Mouse (Mus musculus) forebrain, embryonic 10.5 days (tissue): ENCODE measurements around the gene Ddx3y. TPM values are rescaled to one million over a fixed set of nuclear protein-coding genes. Genes with fewer than 3 reads are reported as not detected.
A peak's percentile ranks its signal among the peaks of the same experiment; 100 is the strongest.

Source experiments
- DNase-seq: peaks from one replicate; pipeline ENCODE4 v3.0.0-alpha.2; 2017; ENCODE audit warnings: low spot score; ENCODE audit errors: extremely low spot score
- H3K27ac ChIP-seq: fragments of 300-500 bp; sonication (generic); 2 replicates; pipeline ENCODE4 v1.5.1; 2016; ENCODE audit warnings: mild to moderate bottlenecking
- H3K27me3 ChIP-seq: fragments of 300-500 bp; sonication (generic); 2 replicates; pipeline ENCODE4 v1.6.1; 2016; ENCODE audit warnings: mild to moderate bottlenecking; ENCODE audit not compliant: poor library complexity, severe bottlenecking
- H3K36me3 ChIP-seq: fragments of 300-500 bp; sonication (generic); replicated peaks from 2 replicates; pipeline ENCODE4 v1.6.1; 2016; ENCODE audit warnings: mild to moderate bottlenecking, moderate library complexity
- H3K4me1 ChIP-seq: fragments of 300-500 bp; sonication (generic); 2 replicates; pipeline ENCODE4 v1.6.1; 2016
- H3K4me3 ChIP-seq: fragments of 300-500 bp; sonication (generic); 2 replicates; pipeline ENCODE4 v1.5.1; 2016; ENCODE audit warnings: mild to moderate bottlenecking, moderate library complexity
- H3K9me3 ChIP-seq: fragments of 300-500 bp; sonication (generic); 2 replicates; pipeline ENCODE4 v1.6.1; 2016; ENCODE audit warnings: mild to moderate bottlenecking, moderate library complexity
- WGBS: fragments of 180-500 bp; shearing (Covaris S2); methylation state at CpG from one replicate; pipeline ENCODE4 v1.1.7; 2016; 5-methylcytosine and 5-hydroxymethylcytosine counted together
- polyA plus RNA-seq: library from polyadenylated mRNA; unstranded; fragments of >200 nt; fragmentation: Nextera tagmentation; extraction: Ambion mirVana; gene quantifications from 2 replicates; pipeline ENCODE4 v1.2.1, GENCODE M21; 2016

Ddx3y gene
- 19.6 and 22.0 TPM in 2 replicates for polyA plus RNA-seq

DNA sequence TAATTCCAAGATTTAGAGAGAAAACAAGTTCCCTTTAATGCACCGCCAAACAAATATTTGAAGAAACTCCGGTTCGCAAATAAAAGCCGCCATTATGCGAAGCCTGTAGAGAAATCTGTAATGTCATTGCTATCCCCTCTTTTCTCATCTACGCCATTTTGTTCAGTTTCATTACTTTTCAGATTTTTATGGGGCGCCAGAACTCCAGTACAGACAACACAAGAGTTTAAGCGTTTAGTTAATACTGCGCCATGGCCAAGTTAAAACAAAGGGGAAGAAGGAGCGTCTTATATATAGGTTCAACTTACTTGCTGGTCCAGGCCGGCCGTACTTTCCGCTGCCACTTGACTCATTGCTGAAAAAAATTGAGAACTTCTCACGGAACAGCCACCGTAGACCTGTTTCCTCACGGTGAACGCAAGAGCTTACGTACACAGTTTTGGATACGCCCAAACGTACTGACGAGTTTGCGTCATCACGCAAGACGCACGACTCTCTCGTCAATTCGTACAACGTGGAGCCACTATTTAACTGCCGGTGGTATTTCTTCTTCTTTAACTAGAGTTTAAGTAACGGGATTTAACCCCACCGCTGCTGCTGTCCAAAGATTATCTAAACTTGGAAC, at the start of gene Ddx3y:
TSS of gene Ddx3y (minus strand) at position 459 of the 625 bp plus-strand sequence.
- DNase-seq, result peak; percentile 40
- no peaks in the 10 kb centered on the region for H3K4me1 ChIP-seq
- H3K36me3 ChIP-seq, result peaks cover 5% of the 10 kb centered on the region; the same call in 1 of the 2 replicates
- WGBS, result under 1% methylated on average over 31 of the region's 31 CpGs
- peak within 1 kb of the TSS; percentile 52 for H3K4me3 ChIP-seq
- H3K27me3 ChIP-seq, result no peaks in the 10 kb centered on the region
- H3K9me3 ChIP-seq, result no peaks in the 10 kb centered on the region
- peak within 1 kb of the TSS; percentile 76 for H3K27ac ChIP-seq

DNA sequence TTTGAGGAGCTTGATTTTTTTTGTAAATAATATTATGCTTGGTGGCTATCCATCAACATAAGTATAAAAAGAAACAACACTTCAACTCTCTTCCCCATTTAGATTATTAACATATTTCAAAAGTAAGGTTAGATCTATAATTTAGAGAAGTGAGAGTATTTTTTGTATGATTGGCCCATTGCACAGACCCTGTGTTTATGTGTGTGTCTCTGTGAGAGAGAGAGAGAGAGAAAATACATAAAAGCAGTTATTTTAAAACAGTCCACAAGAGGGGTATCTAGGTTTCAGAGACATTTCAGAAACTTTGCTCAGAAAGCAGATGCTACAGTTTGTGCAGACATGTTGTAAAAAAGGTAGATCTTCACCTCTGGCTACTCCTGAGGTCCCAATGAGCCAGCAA, 7.3 kb upstream of the Ddx3y start:
- Histone ChIP-seq H3K36me3 (no peaks in the 10 kb centered on the region), H3K9me3 (no peaks in the 10 kb centered on the region), H3K4me1 (no peaks in the 10 kb centered on the region), H3K27me3 (no peaks in the 10 kb centered on the region), H3K4me3 (no peak overlapping the region), H3K27ac (no peak overlapping the region)
- DNase-seq, result no peak

DNA sequence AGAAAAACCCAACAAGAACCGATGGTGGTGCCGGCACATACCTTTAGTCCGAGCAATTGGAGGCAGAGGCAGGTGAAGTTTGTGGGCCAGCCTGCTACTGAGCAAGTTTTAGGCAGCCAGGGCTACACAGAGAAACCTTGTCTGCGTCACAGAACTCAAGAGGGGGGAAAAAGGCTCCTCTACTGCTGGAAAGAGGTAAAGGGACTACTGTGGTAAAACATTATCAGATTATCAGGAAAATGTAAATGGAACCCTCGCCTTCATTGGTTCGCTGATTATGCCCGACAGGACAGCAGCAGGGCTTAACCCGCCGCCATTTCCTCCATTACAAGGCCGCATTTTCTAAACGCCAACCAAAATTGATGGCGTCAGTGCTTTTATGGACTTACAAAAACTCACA, 694 bp downstream of the Ddx3y start:
- no peaks in the 10 kb centered on the region for H3K9me3 ChIP-seq
- H3K4me1 ChIP-seq, result no peaks in the 10 kb centered on the region
- 0% methylated on average over 12 of the region's 12 CpGs for WGBS
- peak overlapping the region; percentile 76 for H3K27ac ChIP-seq
- no peak for DNase-seq
- peaks cover 9% of the 10 kb centered on the region; the same call in 1 of the 2 replicates for H3K36me3 ChIP-seq
- H3K4me3 ChIP-seq, result peak overlapping the region; percentile 52
- H3K27me3 ChIP-seq, result no peaks in the 10 kb centered on the region

DNA sequence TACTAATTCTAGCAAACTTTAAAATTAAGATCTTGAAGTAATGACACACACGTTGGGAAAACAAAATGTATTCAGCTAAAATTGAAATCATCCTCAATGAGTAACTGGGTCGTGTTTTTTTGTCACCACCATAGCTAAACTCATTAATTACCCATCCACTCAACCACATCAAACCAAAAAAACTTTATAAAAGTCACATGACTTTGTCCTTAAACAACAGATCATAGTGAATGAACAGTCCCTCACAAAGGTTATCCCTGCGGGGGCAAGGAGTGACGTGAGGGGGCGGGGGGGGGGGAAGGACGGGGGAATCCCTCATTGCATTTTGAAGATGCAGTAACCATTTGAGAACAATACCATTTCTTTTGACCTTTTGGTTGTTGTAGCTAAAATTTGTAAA, 40.3 kb downstream of the Ddx3y start:
- Histone ChIP-seq H3K36me3 (no peaks in the 10 kb centered on the region), H3K27ac (no peak overlapping the region), H3K4me3 (peak overlapping the region; percentile 54), H3K9me3 (no peaks in the 10 kb centered on the region), H3K4me1 (no peaks in the 10 kb centered on the region), H3K27me3 (no peaks in the 10 kb centered on the region)
- 46% methylated on average over 4 of the region's 6 CpGs for WGBS
- no peak for DNase-seq

DNA sequence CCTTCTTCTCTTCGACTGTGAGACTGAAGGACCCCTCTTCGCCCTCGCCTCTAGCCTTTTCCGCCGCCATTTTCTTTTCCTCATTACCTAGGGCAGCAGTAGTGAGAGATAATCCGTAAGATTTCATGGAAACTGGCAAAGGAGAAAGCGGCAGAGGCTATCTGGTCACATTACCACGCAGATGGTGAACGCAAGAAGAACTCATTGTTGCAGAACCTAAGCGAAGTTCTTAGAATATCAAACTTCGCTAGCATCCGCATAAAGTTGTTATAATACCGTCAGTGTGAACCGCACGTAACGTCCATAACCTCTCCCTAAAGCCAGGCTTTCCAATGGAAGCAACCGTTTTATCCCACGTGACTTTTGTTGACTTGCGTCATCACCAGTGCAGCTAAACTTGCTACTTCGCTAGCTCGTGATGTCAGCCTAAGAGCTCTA, 41.0 kb downstream of the Ddx3y start, which contains the start of gene Uty:
TSS of gene Uty (minus strand) at position 334 of the 438 bp plus-strand sequence.
- Histone ChIP-seq H3K27me3 (no peaks in the 10 kb centered on the region), H3K4me3 (peak within 1 kb of the TSS; percentile 54), H3K9me3 (no peaks in the 10 kb centered on the region), H3K4me1 (no peaks in the 10 kb centered on the region), H3K27ac (peak within 1 kb of the TSS; percentile 83), H3K36me3 (no peaks in the 10 kb centered on the region)
- WGBS, result 0% methylated on average over 21 of the region's 21 CpGs
- DNase-seq, result peak; percentile 33

DNA sequence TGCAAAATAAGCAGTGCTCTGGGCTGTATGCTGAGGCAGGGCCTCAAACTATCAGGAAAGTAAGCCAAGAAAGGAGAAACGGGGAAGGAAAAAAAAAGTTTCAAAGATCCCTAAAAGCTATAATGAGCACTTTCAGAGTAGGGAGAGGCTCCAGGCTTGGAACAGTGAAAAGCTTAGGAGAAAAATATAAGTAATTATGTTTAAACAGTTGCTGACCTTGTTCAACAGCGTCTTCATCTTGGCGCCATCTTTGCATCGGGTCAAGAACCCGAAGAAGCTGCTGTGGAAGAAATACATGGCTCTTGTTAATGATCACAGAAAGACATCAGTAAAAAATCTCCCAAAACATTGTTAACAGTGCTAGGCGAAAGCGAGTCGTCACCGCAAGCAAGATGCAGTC, 41.5 kb downstream of the Ddx3y start:
- no peaks in the 10 kb centered on the region for H3K27me3 ChIP-seq
- H3K4me1 ChIP-seq, result no peaks in the 10 kb centered on the region
- H3K4me3 ChIP-seq, result peak overlapping the region; percentile 54
- no peaks in the 10 kb centered on the region for H3K9me3 ChIP-seq
- no peaks in the 10 kb centered on the region for H3K36me3 ChIP-seq
- WGBS, result 0% methylated on average over 9 of the region's 9 CpGs
- DNase-seq, result peak; percentile 13
- peak overlapping the region; percentile 83 for H3K27ac ChIP-seq

DNA sequence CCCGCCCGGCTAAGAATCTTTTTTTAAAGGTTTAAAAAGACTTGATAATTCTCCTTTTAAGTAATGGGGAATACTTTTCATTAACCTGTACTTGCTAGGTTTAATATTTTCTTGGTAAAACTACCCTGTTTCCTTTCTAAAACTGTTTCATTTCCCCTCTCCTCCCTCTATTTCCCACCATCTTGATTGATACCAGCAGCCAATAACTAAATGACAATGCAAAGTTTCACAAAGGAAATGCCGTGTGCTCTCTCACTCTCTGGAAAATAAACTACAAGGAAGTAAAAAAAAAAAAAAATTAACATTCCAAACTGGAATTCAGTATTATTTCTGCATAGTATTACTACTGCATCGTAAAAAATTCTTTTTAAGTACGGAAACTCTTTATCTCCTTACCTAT, 42.0 kb downstream of the Ddx3y start:
- 77% methylated on average over 5 of the region's 5 CpGs for WGBS
- Histone ChIP-seq H3K4me3 (peak overlapping the region; percentile 54), H3K4me1 (no peaks in the 10 kb centered on the region), H3K27ac (peak overlapping the region; percentile 83), H3K27me3 (no peaks in the 10 kb centered on the region), H3K9me3 (no peaks in the 10 kb centered on the region), H3K36me3 (no peaks in the 10 kb centered on the region)
- no peak for DNase-seq

DNA sequence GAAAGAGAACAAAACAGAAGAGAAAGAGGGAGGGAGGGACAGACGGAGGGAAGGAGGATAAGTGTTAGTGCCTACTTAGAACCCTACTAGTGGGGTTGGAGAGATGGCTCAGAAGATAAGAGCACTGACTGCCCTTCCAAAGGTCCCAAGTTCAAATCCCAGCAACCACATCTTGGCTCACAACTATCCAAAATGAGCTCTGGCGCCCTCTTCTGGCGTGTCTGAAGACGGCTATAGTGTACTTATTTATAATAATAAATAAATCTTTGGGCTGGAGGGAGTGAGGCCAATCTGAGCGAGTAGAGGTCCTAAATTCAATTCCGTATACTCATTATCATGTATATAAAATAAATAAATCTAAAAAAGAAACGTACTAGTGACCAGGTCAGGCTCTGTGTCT, 66.4 kb downstream of the Ddx3y start:
- WGBS, result 93% methylated on average over 7 of the region's 7 CpGs
- no peak for DNase-seq
- 0 out of 2 replicates have a peak, but pooled peaks cover 4% of the 10 kb centered on the region for H3K36me3 ChIP-seq
- H3K9me3 ChIP-seq, result no peaks in the 10 kb centered on the region
- H3K27ac ChIP-seq, result no peak overlapping the region
- H3K4me1 ChIP-seq, result no peaks in the 10 kb centered on the region
- no peaks in the 10 kb centered on the region for H3K27me3 ChIP-seq
- H3K4me3 ChIP-seq, result no peak overlapping the region

Other genes starting within 250 kb of the Ddx3y start
- gene Uty, start 40.9 kb downstream of the Ddx3y start, polyA plus RNA-seq, result 19.0 and 19.1 TPM in 2 replicates
- not detected in 2 replicates for gene Usp9y, start 173.2 kb upstream of the Ddx3y start, polyA plus RNA-seq